Mouse (Mus musculus): ENCODE measurements around the gene Gm27029.

- TF ChIP-seq CTCF (IDR thresholded peaks at IDR 0.05; ENCODE audit: borderline replicate concordance, insufficient read depth, low read depth, low read length) = no peak
- TF ChIP-seq POLR2A (IDR thresholded peaks at IDR 0.05; ENCODE audit: borderline replicate concordance, insufficient read depth, low read length) = no peak
Measured at GRCm38 (mm10) chr11:101424105-101424851, at the start of gene Gm27029.

Measured in cerebellum, adult 2 months (tissue).